Mouse (Mus musculus) colon, adult 2 months (tissue): ENCODE measurements around the gene Wdfy3. TPM values are rescaled to one million over a fixed set of nuclear protein-coding genes. Genes with fewer than 3 reads are reported as not detected.

Source experiments
- polyA plus RNA-seq: library from polyadenylated mRNA; depleted of rRNA; stranded (reverse); fragments of >200 nt; gene quantifications from 2 replicates; pipeline ENCODE4 v1.2.3, GENCODE M21; 2012; rRNA removed

Wdfy3 gene
- polyA plus RNA-seq = 17.8 and 19.4 TPM in 2 replicates

GRCm38 (mm10) chr5:102069767-102070413 lies at the start of gene Wdfy3:
Gene Wdfy3, minus strand, starts transcription at chr5:102069921.

